Mouse (Mus musculus): Measurements from ENCODE around the gene Olfr462. TPM values are rescaled to one million over a fixed set of nuclear protein-coding genes. Genes with fewer than 3 reads are reported as not detected.

Gene Olfr462
- total and polyA plus RNA-seq, 3 experiments = 0.17 TPM; not detected in 2

Other genes starting within 250 kb of the Olfr462 start
- gene Rnf43, start 229.5 kb downstream of the Olfr462 start, total RNA-seq (2012; rRNA removed) = 23.8 and 27.7 TPM in 2 replicates
- 10.7 and 12.2 TPM in 2 replicates for gene Rnf43, start 229.5 kb downstream of the Olfr462 start, total RNA-seq (2014; rRNA removed)
- 26.3 and 27.8 TPM in 2 replicates for gene Rnf43, start 229.5 kb downstream of the Olfr462 start, polyA plus RNA-seq (2012; ENCODE audit: insufficient read length, low read depth)
- gene Supt4a, start 154.7 kb downstream of the Olfr462 start, total RNA-seq (2012; rRNA removed) = 241 and 287 TPM in 2 replicates
- gene Supt4a, start 154.7 kb downstream of the Olfr462 start, total RNA-seq (2014; rRNA removed) = 251 and 256 TPM in 2 replicates
- 220 and 229 TPM in 2 replicates for gene Supt4a, start 154.7 kb downstream of the Olfr462 start, polyA plus RNA-seq (2012; ENCODE audit: insufficient read length, low read depth)
- 19.9 and 36.9 TPM in 2 replicates for gene Tspoap1, start 131.7 kb downstream of the Olfr462 start, total RNA-seq (2012; rRNA removed)
- gene Tspoap1, start 131.7 kb downstream of the Olfr462 start, total RNA-seq (2014; rRNA removed) = 12.8 and 16.5 TPM in 2 replicates
- gene Tspoap1, start 131.7 kb downstream of the Olfr462 start, polyA plus RNA-seq (2012; ENCODE audit: insufficient read length, low read depth) = 11.6 and 12.3 TPM in 2 replicates
- gene Mpo, start 98.7 kb downstream of the Olfr462 start, total RNA-seq (2012; rRNA removed) = not detected in 2 replicates
- gene Mpo, start 98.7 kb downstream of the Olfr462 start, total RNA-seq (2014; rRNA removed) = not detected in 2 replicates
- not detected in 2 replicates for gene Mpo, start 98.7 kb downstream of the Olfr462 start, polyA plus RNA-seq (2012; ENCODE audit: insufficient read length, low read depth)
- gene Lpo, start 64.0 kb downstream of the Olfr462 start, total RNA-seq (2012; rRNA removed) = not detected in 2 replicates
- not detected in 2 replicates for gene Lpo, start 64.0 kb downstream of the Olfr462 start, total RNA-seq (2014; rRNA removed)
- not detected in 2 replicates for gene Lpo, start 64.0 kb downstream of the Olfr462 start, polyA plus RNA-seq (2012; ENCODE audit: insufficient read length, low read depth)
- gene Mks1, start 39.1 kb downstream of the Olfr462 start, total RNA-seq (2012; rRNA removed) = 17.9 and 24.4 TPM in 2 replicates
- 16.9 and 20.4 TPM in 2 replicates for gene Mks1, start 39.1 kb downstream of the Olfr462 start, total RNA-seq (2014; rRNA removed)
- 26.3 and 27.7 TPM in 2 replicates for gene Mks1, start 39.1 kb downstream of the Olfr462 start, polyA plus RNA-seq (2012; ENCODE audit: insufficient read length, low read depth)
- gene Epx, start 16.7 kb downstream of the Olfr462 start, total RNA-seq (2012; rRNA removed) = not detected in 2 replicates
- gene Epx, start 16.7 kb downstream of the Olfr462 start, total RNA-seq (2014; rRNA removed) = not detected in 2 replicates
- gene Epx, start 16.7 kb downstream of the Olfr462 start, polyA plus RNA-seq (2012; ENCODE audit: insufficient read length, low read depth) = 0.10 TPM in 1 of 2 replicates, not detected in the other
- not detected in 2 replicates for gene Olfr463, start 5.1 kb upstream of the Olfr462 start, total RNA-seq (2012; rRNA removed)
- not detected in 2 replicates for gene Olfr463, start 5.1 kb upstream of the Olfr462 start, total RNA-seq (2014; rRNA removed)
- not detected in 2 replicates for gene Olfr463, start 5.1 kb upstream of the Olfr462 start, polyA plus RNA-seq (2012; ENCODE audit: insufficient read length, low read depth)
- not detected in 2 replicates for gene Olfr464, start 28.7 kb upstream of the Olfr462 start, total RNA-seq (2012; rRNA removed)
- gene Olfr464, start 28.7 kb upstream of the Olfr462 start, total RNA-seq (2014; rRNA removed) = not detected in 2 replicates
- gene Olfr464, start 28.7 kb upstream of the Olfr462 start, polyA plus RNA-seq (2012; ENCODE audit: insufficient read length, low read depth) = not detected in 2 replicates
- gene Dynll2, start 95.3 kb upstream of the Olfr462 start, total RNA-seq (2012; rRNA removed) = 35.8 and 43.0 TPM in 2 replicates
- 13.0 and 14.0 TPM in 2 replicates for gene Dynll2, start 95.3 kb upstream of the Olfr462 start, total RNA-seq (2014; rRNA removed)
- gene Dynll2, start 95.3 kb upstream of the Olfr462 start, polyA plus RNA-seq (2012; ENCODE audit: insufficient read length, low read depth) = 147 and 148 TPM in 2 replicates
- gene Srsf1, start 155.1 kb upstream of the Olfr462 start, total RNA-seq (2012; rRNA removed) = 416 and 617 TPM in 2 replicates
- gene Srsf1, start 155.1 kb upstream of the Olfr462 start, total RNA-seq (2014; rRNA removed) = 812 and 852 TPM in 2 replicates
- 705 and 730 TPM in 2 replicates for gene Srsf1, start 155.1 kb upstream of the Olfr462 start, polyA plus RNA-seq (2012; ENCODE audit: insufficient read length, low read depth)
- 5.6 and 7.4 TPM in 2 replicates for gene Vezf1, start 176.0 kb upstream of the Olfr462 start, total RNA-seq (2012; rRNA removed)
- 8.3 and 9.8 TPM in 2 replicates for gene Vezf1, start 176.0 kb upstream of the Olfr462 start, total RNA-seq (2014; rRNA removed)
- gene Vezf1, start 176.0 kb upstream of the Olfr462 start, polyA plus RNA-seq (2012; ENCODE audit: insufficient read length, low read depth) = 10.1 and 11.4 TPM in 2 replicates
- gene Cuedc1, start 205.8 kb upstream of the Olfr462 start, total RNA-seq (2012; rRNA removed) = 0.34 and 0.47 TPM in 2 replicates
- gene Cuedc1, start 205.8 kb upstream of the Olfr462 start, total RNA-seq (2014; rRNA removed) = 0.18 and 0.20 TPM in 2 replicates
- 0.51 and 0.76 TPM in 2 replicates for gene Cuedc1, start 205.8 kb upstream of the Olfr462 start, polyA plus RNA-seq (2012; ENCODE audit: insufficient read length, low read depth)